Mouse (Mus musculus) forebrain, postnatal 0 days (tissue): ENCODE data around the gene Ccr8. TPM values are rescaled to one million over a fixed set of nuclear protein-coding genes. Genes with fewer than 3 reads are reported as not detected.

Experiments used
- ATAC-seq: fragments of 200-750 bp; cut with Nextera tagmentation; 2 replicates; pipeline ENCODE4 v1.8.0; 2017; ENCODE audit warnings: mild to moderate bottlenecking, moderate library complexity
- DNase-seq: peaks from one replicate; pipeline ENCODE4 v3.0.0-alpha.2; 2015
- H3K27ac ChIP-seq: fragments of 300-500 bp; sonication (generic); 2 replicates; pipeline ENCODE4 v1.5.1; 2014; ENCODE audit warnings: low read depth, mild to moderate bottlenecking, antibody characterized with exemption, low read length, moderate library complexity, mixed read lengths
- H3K27me3 ChIP-seq: fragments of 300-500 bp; sonication (generic); 2 replicates; pipeline ENCODE4 v1.6.1; 2014; ENCODE audit warnings: mild to moderate bottlenecking, low read length, mixed read lengths; ENCODE audit not compliant: insufficient read depth
- H3K36me3 ChIP-seq: fragments of 300-500 bp; sonication (generic); 2 replicates; pipeline ENCODE4 v1.6.1; 2014; ENCODE audit warnings: mild to moderate bottlenecking, moderate library complexity; ENCODE audit not compliant: insufficient read depth
- H3K4me1 ChIP-seq: fragments of 300-500 bp; sonication (generic); 2 replicates; pipeline ENCODE4 v1.6.1; 2014; ENCODE audit warnings: antibody characterized with exemption; ENCODE audit not compliant: insufficient read depth
- H3K4me2 ChIP-seq: fragments of 300-500 bp; sonication (generic); 2 replicates; pipeline ENCODE4 v1.6.1; 2014; ENCODE audit warnings: low read depth, mild to moderate bottlenecking, moderate library complexity
- H3K4me3 ChIP-seq: fragments of 300-500 bp; sonication (generic); 2 replicates; pipeline ENCODE4 v1.5.1; 2014; ENCODE audit warnings: low read depth, low read length, mixed read lengths
- H3K9ac ChIP-seq: fragments of 300-500 bp; sonication (generic); 2 replicates; pipeline ENCODE4 v1.6.1; 2014; ENCODE audit warnings: mild to moderate bottlenecking
- H3K9me3 ChIP-seq: fragments of 300-500 bp; sonication (generic); 2 replicates; pipeline ENCODE4 v1.6.1; 2016; ENCODE audit warnings: low read length
- CTCF ChIP-seq: sonication (generic); IDR thresholded peaks from 2 replicates; pipeline ENCODE4 v1.5.1; 2016; ENCODE audit warnings: antibody characterized with exemption, control low read depth, low read depth
- WGBS: fragments of 180-500 bp; shearing (Covaris S2); extraction: QIAGEN DNeasy Blood & Tissue Kit; methylation state at CpG from one replicate; pipeline ENCODE4 v1.1.7; 2014; 5-methylcytosine and 5-hydroxymethylcytosine counted together
- polyA plus RNA-seq: library from polyadenylated mRNA; unstranded; fragments of >200 nt; fragmentation: Nextera tagmentation; extraction: Ambion mirVana; gene quantifications from 2 replicates; pipeline ENCODE4 v1.2.1, GENCODE M21; 2015
- total RNA-seq: library from RNA; depleted of rRNA; stranded (reverse); fragments of >200 nt; gene quantifications from 2 replicates; pipeline ENCODE4 v1.2.3, GENCODE M21; 2014

Ccr8 gene
- total and polyA plus RNA-seq, 2 experiments from 2014 or later: not detected

- Histone ChIP-seq H3K36me3 (no peaks in the 10 kb centered on the region), H3K9me3 (no peaks in the 10 kb centered on the region), H3K4me2 (no peak overlapping the region), H3K4me3 (no peak overlapping the region), H3K27ac (no peak overlapping the region), H3K4me1 (no peaks in the 10 kb centered on the region), H3K27me3 (no peaks in the 10 kb centered on the region), H3K9ac (no peak overlapping the region)
- 75% methylated on average over 7 of the region's 7 CpGs for WGBS
- TF ChIP-seq CTCF: no peak
- DNase-seq (no peak), ATAC-seq (no peak)
Measured at GRCm38 (mm10) chr9:120079901-120080300, 12.0 kb upstream of the Ccr8 start.

GRCm38 (mm10) chr9:120080546-120081108 lies 11.3 kb upstream of the Ccr8 start:
- WGBS: 71% methylated on average over 8 of the region's 8 CpGs
- DNase-seq (peak; percentile 66), ATAC-seq (peak; percentile 18; the same call in 1 of the 2 replicates)
- no peak overlapping the region for H3K27ac ChIP-seq
- no peak overlapping the region for H3K4me2 ChIP-seq
- H3K36me3 ChIP-seq: no peaks in the 10 kb centered on the region
- H3K9ac ChIP-seq: no peak overlapping the region
- no peaks in the 10 kb centered on the region for H3K4me1 ChIP-seq
- H3K9me3 ChIP-seq: no peaks in the 10 kb centered on the region
- TF ChIP-seq CTCF: 0 out of 2 replicates have a peak, but pooled peaks have one; percentile 39
- H3K4me3 ChIP-seq: no peak overlapping the region
- no peaks in the 10 kb centered on the region for H3K27me3 ChIP-seq

GRCm38 (mm10) chr9:120081247-120081646 lies 10.7 kb upstream of the Ccr8 start:
- ATAC-seq: no peak
- no peaks in the 10 kb centered on the region for H3K36me3 ChIP-seq
- DNase-seq: no peak
- H3K4me1 ChIP-seq: no peaks in the 10 kb centered on the region
- H3K27me3 ChIP-seq: no peaks in the 10 kb centered on the region
- no peak overlapping the region for H3K4me2 ChIP-seq
- 71% methylated on average over 6 of the region's 6 CpGs for WGBS
- no peak overlapping the region for H3K9ac ChIP-seq
- no peak overlapping the region for H3K4me3 ChIP-seq
- no peak overlapping the region for H3K27ac ChIP-seq
- no peaks in the 10 kb centered on the region for H3K9me3 ChIP-seq
- peak; percentile 44 for TF ChIP-seq CTCF

GRCm38 (mm10) chr9:120081967-120082366 lies 9.9 kb upstream of the Ccr8 start:
- Histone ChIP-seq H3K4me1 (no peaks in the 10 kb centered on the region), H3K4me2 (no peak overlapping the region), H3K9me3 (no peaks in the 10 kb centered on the region), H3K36me3 (no peaks in the 10 kb centered on the region), H3K4me3 (no peak overlapping the region), H3K9ac (no peak overlapping the region), H3K27me3 (no peaks in the 10 kb centered on the region), H3K27ac (no peak overlapping the region)
- TF ChIP-seq CTCF: no peak
- DNase-seq: peak; percentile 44
- ATAC-seq: no peak
- WGBS: 66% methylated on average over 5 of the region's 5 CpGs

- Histone ChIP-seq H3K9me3 (no peaks in the 10 kb centered on the region), H3K9ac (no peak overlapping the region), H3K4me2 (no peak overlapping the region), H3K36me3 (no peaks in the 10 kb centered on the region), H3K27ac (no peak overlapping the region), H3K4me1 (no peaks in the 10 kb centered on the region), H3K27me3 (no peaks in the 10 kb centered on the region), H3K4me3 (no peak overlapping the region)
- no peak for TF ChIP-seq CTCF
- ATAC-seq: no peak
- DNase-seq: no peak
- WGBS: 75% methylated on average over 4 of the region's 4 CpGs
Measured at GRCm38 (mm10) chr9:120082691-120083090, 9.2 kb upstream of the Ccr8 start.

- no peak overlapping the region for H3K4me2 ChIP-seq
- no peak overlapping the region for H3K4me3 ChIP-seq
- H3K36me3 ChIP-seq: no peaks in the 10 kb centered on the region
- 85% methylated on average over 18 of the region's 18 CpGs for WGBS
- ATAC-seq (no peak), DNase-seq (no peak)
- no peak overlapping the region for H3K9ac ChIP-seq
- no peaks in the 10 kb centered on the region for H3K27me3 ChIP-seq
- TF ChIP-seq CTCF: no peak
- no peak overlapping the region for H3K27ac ChIP-seq
- no peaks in the 10 kb centered on the region for H3K9me3 ChIP-seq
- no peaks in the 10 kb centered on the region for H3K4me1 ChIP-seq
Measured at GRCm38 (mm10) chr9:120083158-120083894, 8.6 kb upstream of the Ccr8 start.

- 85% methylated on average over 9 of the region's 9 CpGs for WGBS
- H3K27me3 ChIP-seq: no peaks in the 10 kb centered on the region
- H3K4me1 ChIP-seq: no peaks in the 10 kb centered on the region
- H3K27ac ChIP-seq: no peak overlapping the region
- no peaks in the 10 kb centered on the region for H3K36me3 ChIP-seq
- TF ChIP-seq CTCF: no peak
- H3K4me2 ChIP-seq: no peak overlapping the region
- DNase-seq: no peak
- H3K9me3 ChIP-seq: no peaks in the 10 kb centered on the region
- no peak for ATAC-seq
- H3K4me3 ChIP-seq: no peak overlapping the region
- H3K9ac ChIP-seq: no peak overlapping the region
Measured at GRCm38 (mm10) chr9:120084406-120084805, 7.5 kb upstream of the Ccr8 start.
